36 mouse cellular contexts compared by ENCODE assay signal in the genomic region with DNA sequence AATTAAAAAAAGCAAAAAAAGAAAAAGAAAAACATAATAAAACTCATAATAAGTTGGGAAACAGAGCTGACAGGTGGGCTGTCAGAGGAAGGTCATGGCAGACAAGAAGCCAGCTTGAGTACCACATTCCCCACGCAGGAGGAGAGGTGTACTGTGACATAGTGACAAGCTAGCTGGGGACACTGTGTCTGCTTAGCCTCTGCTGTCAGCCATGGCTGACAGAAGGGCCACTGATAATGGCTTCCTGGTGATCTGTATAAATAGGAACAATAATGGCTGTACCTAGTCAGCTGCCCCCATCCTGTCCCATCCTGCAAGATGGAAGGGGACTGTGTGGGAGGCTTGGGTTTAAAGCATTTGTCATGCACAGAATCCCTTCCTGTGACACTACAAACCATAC. TPM values are rescaled to one million over a fixed set of nuclear protein-coding genes. Genes with fewer than 3 reads are reported as not detected.
DNase-seq lines count a peak whose midpoint lies in the region; ATAC-seq lines count a peak whose summit lies in the region.
"Had no signal": no experiment of that assay in that cellular context is flagged by ENCODE, and none has a peak within 500 bp of the region (broad histone marks: within the 10 kb centered on the region; RNA-seq: fewer than 3 reads in every experiment).

No protein-coding gene starts in this region.

- peak; percentile 83 for ATAC-seq in heart, embryonic 16.5 days (replicated peaks; ENCODE audit: extremely low read depth, insufficient read depth, low FRiP score)
- no peak for ATAC-seq in liver, embryonic 11.5 days (replicated peaks; ENCODE audit: low FRiP score)
- ATAC-seq in cerebellum, adult (ENCODE audit: insufficient number of reproducible peaks, low FRiP score, low TSS enrichment): no peak
- ATAC-seq: activated CD4-positive, CD25-positive, alpha-beta regulatory T cell, adult 4 months; forebrain, embryonic 13.5 days; intestine, postnatal 0 days; liver, embryonic 12.5 days; liver, postnatal 0 days; midbrain, embryonic 15.5 days had no signal

- H3K9ac ChIP-seq in heart, embryonic 16.5 days (ENCODE audit: low read length): no peak overlapping the region
- no peak overlapping the region for H3K9ac ChIP-seq in liver, embryonic 11.5 days (ENCODE audit: low read depth, low read length)
- H3K9ac ChIP-seq: forebrain, embryonic 13.5 days; hindbrain, embryonic 14.5 days; limb, embryonic 13.5 days; liver, embryonic 12.5 days; liver, postnatal 0 days; midbrain, embryonic 15.5 days; neural tube, embryonic 15.5 days; stomach, embryonic 15.5 days had no signal

- H3K27ac ChIP-seq in heart, embryonic 16.5 days (ENCODE audit: low read length): peak overlapping the region; percentile 81
- no peak overlapping the region for H3K27ac ChIP-seq in liver, embryonic 11.5 days (ENCODE audit: low read depth, low read length)
- H3K27ac ChIP-seq: forebrain, embryonic 13.5 days; hindbrain, embryonic 14.5 days; left cerebral cortex, adult 2 months; limb, embryonic 13.5 days; liver, embryonic 12.5 days; midbrain, embryonic 10.5 days; midbrain, embryonic 15.5 days; neural tube, embryonic 15.5 days; stomach, embryonic 15.5 days had no signal

- intact Hi-C loops in heart, postnatal 36 days (cut with DNase I): no loop called here

- H3K4me1 ChIP-seq in heart, embryonic 16.5 days (ENCODE audit: control insufficient read depth, insufficient read depth, low read length): peaks cover 16% of the 10 kb centered on the region
- H3K4me1 ChIP-seq in liver, embryonic 11.5 days (replicated peaks; ENCODE audit: control insufficient read depth, insufficient read depth, low read length): 0 out of 2 replicates have a peak, but pooled peaks cover 2% of the 10 kb centered on the region
- H3K4me1 ChIP-seq: forebrain, embryonic 13.5 days; limb, embryonic 13.5 days; midbrain, embryonic 15.5 days; stomach, embryonic 15.5 days had no signal

- peak; percentile 5 for DNase-seq in embryo, embryonic 10.5 days (ENCODE audit: low spot score)
- no peak for DNase-seq in embryo, embryonic 9.5 days (ENCODE audit: extremely low spot score)
- DNase-seq in heart, adult 9 months (ENCODE audit: low spot score in 2 of 2): peak; percentile 21 to 29
- DNase-seq in heart, postnatal 36 days: no peak
- DNase-seq in liver, embryonic 11.5 days (ENCODE audit: low spot score): no peak
- DNase-seq: adrenal gland, adult 2 months; adrenal gland, postnatal 36 days; cerebellum, adult 2 months; cerebellum, postnatal 14 days; gastrocnemius, postnatal 25 days; kidney, adult 9 months; kidney, postnatal 10 days; layer of hippocampus, adult 9-11 months; liver, postnatal 0 days; lung, postnatal 4 days; right cerebral cortex, postnatal 25 days had no signal

- WGBS in heart, embryonic 16.5 days: 18% methylated on average over 1 of the region's 1 CpGs
- 45% methylated on average over 1 of the region's 1 CpGs for WGBS in liver, embryonic 11.5 days

- H3K9me3 ChIP-seq in heart, embryonic 16.5 days (replicated peaks; ENCODE audit: control insufficient read depth, low read length): no peaks in the 10 kb centered on the region
- H3K9me3 ChIP-seq in liver, embryonic 11.5 days (ENCODE audit: control insufficient read depth, low read length): no peaks in the 10 kb centered on the region
- H3K9me3 ChIP-seq: forebrain, embryonic 13.5 days; limb, embryonic 13.5 days; liver, embryonic 12.5 days; midbrain, embryonic 10.5 days; midbrain, embryonic 15.5 days; neural tube, embryonic 15.5 days; stomach, embryonic 15.5 days had no signal

- H3K4me3 ChIP-seq in heart, embryonic 16.5 days (ENCODE audit: low read length): no peak overlapping the region
- no peak overlapping the region for H3K4me3 ChIP-seq in liver, embryonic 11.5 days (ENCODE audit: low read depth, low read length)
- H3K4me3 ChIP-seq: forebrain, embryonic 13.5 days; left cerebral cortex, adult 2 months; limb, embryonic 13.5 days; liver, embryonic 12.5 days; midbrain, embryonic 10.5 days; midbrain, embryonic 15.5 days; neural tube, embryonic 15.5 days; stomach, embryonic 15.5 days had no signal

- H3K27me3 ChIP-seq in heart, embryonic 16.5 days (ENCODE audit: control insufficient read depth, insufficient read depth, low read length): no peaks in the 10 kb centered on the region
- 0 out of 2 replicates have a peak, but pooled peaks cover 2% of the 10 kb centered on the region for H3K27me3 ChIP-seq in liver, embryonic 11.5 days (replicated peaks; ENCODE audit: control insufficient read depth, insufficient read depth, low read length)
- H3K27me3 ChIP-seq: neural tube, embryonic 15.5 days; stomach, embryonic 15.5 days had no signal

- H3K4me2 ChIP-seq in heart, embryonic 16.5 days (ENCODE audit: low read depth, low read length): no peak overlapping the region
- no peak overlapping the region for H3K4me2 ChIP-seq in liver, embryonic 11.5 days
- H3K4me2 ChIP-seq: forebrain, embryonic 13.5 days; hindbrain, embryonic 14.5 days; limb, embryonic 13.5 days; liver, embryonic 12.5 days; midbrain, embryonic 15.5 days; neural tube, embryonic 15.5 days; stomach, embryonic 15.5 days had no signal

- no peaks in the 10 kb centered on the region for H3K36me3 ChIP-seq in heart, embryonic 16.5 days (ENCODE audit: control insufficient read depth, insufficient read depth)
- H3K36me3 ChIP-seq in liver, embryonic 11.5 days (ENCODE audit: control insufficient read depth, insufficient read depth, low read length): no peaks in the 10 kb centered on the region
- H3K36me3 ChIP-seq: limb, embryonic 13.5 days; liver, embryonic 12.5 days; midbrain, embryonic 10.5 days; midbrain, embryonic 15.5 days; neural tube, embryonic 15.5 days; stomach, embryonic 15.5 days had no signal

RNA-seq across cellular contexts. Expression of a gene that starts 10.7 kb away (rescaled TPM):
- not detected for total RNA-seq in heart, postnatal 36 days (2021)
- 3.5 and 4.0 TPM in 2 replicates for polyA plus RNA-seq in heart, embryonic 16.5 days (2015; fragmentation: Nextera tagmentation; extraction: Ambion mirVana)
- 13.3 and 17.3 TPM in 2 replicates for polyA plus RNA-seq in liver, embryonic 11.5 days (2014; fragmentation: Nextera tagmentation; extraction: Ambion mirVana)
- total RNA-seq: CH12.LX; ES-E14; gastrocnemius, postnatal 25 days; hematopoietic stem cell, adult 5-6 weeks; left cerebral cortex, adult 2 months; left cerebral cortex, postnatal 36 days had no signal
- polyA plus RNA-seq: activated CD4-positive, CD25-positive, alpha-beta regulatory T cell, adult 4 months; C2C12; cerebellum, adult 2 months; embryonic facial prominence, embryonic 11.5 days; forebrain, embryonic 13.5 days; hindbrain, embryonic 14.5 days; midbrain, embryonic 10.5 days had no signal

RNA-seq across cellular contexts. Expression of a gene that starts 24.1 kb away (rescaled TPM):
- not detected for total RNA-seq in heart, postnatal 36 days (2021)
- polyA plus RNA-seq in heart, embryonic 16.5 days (2015; fragmentation: Nextera tagmentation; extraction: Ambion mirVana): 0.13 TPM in 1 of 2 replicates, not detected in the other
- not detected in 2 replicates for polyA plus RNA-seq in liver, embryonic 11.5 days (2014; fragmentation: Nextera tagmentation; extraction: Ambion mirVana)
- total RNA-seq: adrenal gland, adult 2 months; ES-E14; gastrocnemius, postnatal 25 days; hematopoietic stem cell, adult 5-6 weeks; left cerebral cortex, adult 2 months; left cerebral cortex, postnatal 36 days had no signal
- polyA plus RNA-seq: activated CD4-positive, CD25-positive, alpha-beta regulatory T cell, adult 4 months; adrenal gland, adult 2 months; embryonic facial prominence, embryonic 11.5 days; hindbrain, embryonic 14.5 days; intestine, postnatal 0 days; limb, embryonic 13.5 days; liver, embryonic 12.5 days; liver, postnatal 0 days; lung, embryonic 16.5 days; midbrain, embryonic 10.5 days; midbrain, embryonic 15.5 days; neural tube, embryonic 15.5 days had no signal

RNA-seq across cellular contexts. Expression of a gene that starts 37.2 kb away (rescaled TPM):
- total RNA-seq in heart, postnatal 36 days (2021): 10 to 100 TPM; 78.2 to 87.8 TPM
- 100 and 120 TPM in 2 replicates for polyA plus RNA-seq in heart, embryonic 16.5 days (2015; fragmentation: Nextera tagmentation; extraction: Ambion mirVana)
- polyA plus RNA-seq in liver, embryonic 11.5 days (2014; fragmentation: Nextera tagmentation; extraction: Ambion mirVana): 16.1 and 18.2 TPM in 2 replicates
- total RNA-seq: CH12.LX; hematopoietic stem cell, adult 5-6 weeks had no signal

RNA-seq across cellular contexts. Expression of a gene that starts 54.8 kb away (rescaled TPM):
- total RNA-seq in heart, postnatal 36 days (2021): 1 to 10 TPM; 8.0 to 8.2 TPM
- 8.0 and 8.2 TPM in 2 replicates for polyA plus RNA-seq in heart, embryonic 16.5 days (2015; fragmentation: Nextera tagmentation; extraction: Ambion mirVana)
- 48.3 and 56.0 TPM in 2 replicates for polyA plus RNA-seq in liver, embryonic 11.5 days (2014; fragmentation: Nextera tagmentation; extraction: Ambion mirVana)

Comparison
In these comparisons a context has a peak if more than half of its experiments do, and no peak if none do; other contexts are left out.
1. DNase-seq: peak in embryo, embryonic 10.5 days (single experiment) and heart, adult 9 months (2 of 2); none in embryo, embryonic 9.5 days (single experiment), heart, postnatal 36 days (0 of 2) and liver, embryonic 11.5 days (single experiment).